Mouse (Mus musculus) embryonic fibroblast, embryonic 13.5 days (primary cell): Measurements from ENCODE around the gene Mcat.

Experiments
- CTCF ChIP-seq: IDR thresholded peaks from 2 replicates; pipeline ENCODE4 v1.5.1; 2011; ENCODE audit warnings: mild to moderate bottlenecking, control low read depth, low read length, moderate library complexity, borderline replicate concordance; ENCODE audit not compliant: insufficient read depth
- POLR2A ChIP-seq: IDR thresholded peaks from 2 replicates; pipeline ENCODE4 v1.6.1; 2011; ENCODE audit warnings: low read depth, mild to moderate bottlenecking, control low read depth, low read length, moderate library complexity

GRCm38 (mm10) chr15:83524333-83524729, 39.3 kb downstream of the Mcat start:
- TF ChIP-seq CTCF (no peak), POLR2A (no peak)
